Mouse (Mus musculus) MEL (cell line): ENCODE data around the gene Ccnk. TPM values are rescaled to one million over a fixed set of nuclear protein-coding genes. Genes with fewer than 3 reads are reported as not detected.

Experiments used
- DNase-seq: peaks from one replicate; pipeline ENCODE4 v3.0.0; 2011; ENCODE audit warnings: low read depth, low spot score
- H3K27ac ChIP-seq: 2 replicates; pipeline ENCODE4 v1.5.1; 2012; ENCODE audit warnings: low read depth, mild to moderate bottlenecking, control low read depth, low read length, moderate library complexity; ENCODE audit not compliant: control insufficient read depth
- H3K27me3 ChIP-seq, 2 experiments: fragments of 150-350 bp in 1 of 2; sonication (generic) in 1 of 2; 2 replicates each; pipeline ENCODE4 v1.6.1; 2012; ENCODE audit warnings: low read length in 2 of 2, mild to moderate bottlenecking in 2 of 2, improper control_type of control experiment in 1 of 2, moderate library complexity in 1 of 2; ENCODE audit not compliant: insufficient read depth in 2 of 2, control insufficient read depth in 1 of 2
- H3K36me3 ChIP-seq, 2 experiments: 2 replicates each; pipeline ENCODE4 v1.6.1; 2012 to 2014; ENCODE audit warnings: low read length in 2 of 2, improper control_type of control experiment in 1 of 2, inconsistent platforms in 1 of 2, mild to moderate bottlenecking in 1 of 2; ENCODE audit not compliant: insufficient read depth in 2 of 2, control insufficient read depth in 1 of 2
- H3K4me1 ChIP-seq, 2 experiments: fragments of 150-350 bp in 1 of 2; sonication (generic) in 1 of 2; 2 replicates each; pipeline ENCODE4 v1.6.1; 2012; ENCODE audit warnings: low read length in 2 of 2, improper control_type of control experiment in 1 of 2, mild to moderate bottlenecking in 1 of 2; ENCODE audit not compliant: insufficient read depth in 2 of 2, control insufficient read depth in 1 of 2
- H3K4me3 ChIP-seq, 2 experiments: fragments of 150-350 bp in 1 of 2; sonication (generic) in 1 of 2; 2 replicates each; pipeline ENCODE4 v1.5.1; 2012; ENCODE audit warnings: low read depth in 2 of 2, low read length in 2 of 2, mild to moderate bottlenecking in 2 of 2, moderate library complexity in 2 of 2, control low read depth in 1 of 2, improper control_type of control experiment in 1 of 2; ENCODE audit not compliant: control insufficient read depth in 1 of 2, insufficient read depth in 1 of 2
- H3K79me2 ChIP-seq: 2 replicates; pipeline ENCODE4 v1.6.1; 2012; ENCODE audit warnings: mild to moderate bottlenecking, low read length, moderate library complexity; ENCODE audit not compliant: control insufficient read depth, poor library complexity, insufficient read depth
- H3K9ac ChIP-seq: 2 replicates; pipeline ENCODE4 v1.6.1; 2012; ENCODE audit warnings: low read depth, mild to moderate bottlenecking, control low read depth, low read length, moderate library complexity; ENCODE audit not compliant: control insufficient read depth, poor library complexity, severe bottlenecking
- H3K9me3 ChIP-seq: fragments of 150-350 bp; sonication (generic); replicated peaks from 2 replicates; pipeline ENCODE4 v1.6.1; 2012; ENCODE audit warnings: mild to moderate bottlenecking, low read length, improper control_type of control experiment, moderate library complexity; ENCODE audit not compliant: insufficient read depth
- BHLHE40 ChIP-seq: IDR thresholded peaks from 2 replicates; pipeline ENCODE4 v1.6.1; 2012; ENCODE audit warnings: low read depth, mild to moderate bottlenecking, inconsistent platforms, low read length, improper control_type of control experiment, borderline replicate concordance
- CHD2 ChIP-seq: IDR thresholded peaks from 2 replicates; pipeline ENCODE4 v1.6.1; 2011; ENCODE audit warnings: low read length, improper control_type of control experiment
- ETS1 ChIP-seq: IDR thresholded peaks from 2 replicates; pipeline ENCODE4 v1.6.1; 2012; ENCODE audit warnings: low read depth, mild to moderate bottlenecking, inconsistent platforms, low read length, improper control_type of control experiment, moderate library complexity
- MAFK ChIP-seq: IDR thresholded peaks from 2 replicates; pipeline ENCODE4 v1.6.1; 2011; ENCODE audit warnings: low read depth, mild to moderate bottlenecking, low read length, improper control_type of control experiment, borderline replicate concordance
- MYC ChIP-seq: IDR thresholded peaks from 2 replicates; pipeline ENCODE4 v1.6.1; 2011; ENCODE audit warnings: low read depth, mild to moderate bottlenecking, low read length, improper control_type of control experiment, moderate library complexity
- POLR2A ChIP-seq, 2 experiments: IDR thresholded peaks; 2 replicates each; pipeline ENCODE4 v1.6.1; 2011 to 2012; ENCODE audit warnings: low read length in 2 of 2, mild to moderate bottlenecking in 2 of 2, control low read depth in 1 of 2, improper control_type of control experiment in 1 of 2, low read depth in 1 of 2, moderate library complexity in 1 of 2; ENCODE audit not compliant: control insufficient read depth in 1 of 2, insufficient read depth in 1 of 2, poor library complexity in 1 of 2
- RAD21 ChIP-seq: IDR thresholded peaks from 2 replicates; pipeline ENCODE4 v1.6.1; 2011; ENCODE audit warnings: mild to moderate bottlenecking, low read depth, low read length, improper control_type of control experiment
- RCOR1 ChIP-seq: IDR thresholded peaks from 2 replicates; pipeline ENCODE4 v1.6.1; 2012; ENCODE audit warnings: low read depth, mild to moderate bottlenecking, inconsistent platforms, low read length, improper control_type of control experiment
- SIN3A ChIP-seq: IDR thresholded peaks from 2 replicates; pipeline ENCODE4 v1.6.1; 2012; ENCODE audit warnings: low read length, improper control_type of control experiment, inconsistent platforms
- TAL1 ChIP-seq: IDR thresholded peaks from 2 replicates; pipeline ENCODE4 v1.6.1; 2012; ENCODE audit warnings: mild to moderate bottlenecking, inconsistent platforms, low read length, moderate library complexity, mixed read lengths
- TBP ChIP-seq: IDR thresholded peaks from 2 replicates; pipeline ENCODE4 v1.8.0; 2011; ENCODE audit warnings: low read depth, low read length, improper control_type of control experiment
- TCF12 ChIP-seq: IDR thresholded peaks from 2 replicates; pipeline ENCODE4 v1.6.1; 2014; ENCODE audit warnings: low read depth, mild to moderate bottlenecking, inconsistent platforms, low read length, improper control_type of control experiment, moderate library complexity
- USF1 ChIP-seq: IDR thresholded peaks from 2 replicates; pipeline ENCODE4 v1.6.1; 2014; ENCODE audit warnings: low read depth, mild to moderate bottlenecking, inconsistent platforms, low read length, improper control_type of control experiment, moderate library complexity
- USF2 ChIP-seq, 2 experiments: IDR thresholded peaks; 2 replicates each; pipeline ENCODE4 v1.6.1; 2011 to 2012; ENCODE audit warnings: improper control_type of control experiment in 2 of 2, low read length in 2 of 2, borderline replicate concordance in 1 of 2, inconsistent platforms in 1 of 2, low read depth in 1 of 2, mild to moderate bottlenecking in 1 of 2; ENCODE audit not compliant: insufficient read depth in 1 of 2
- ZKSCAN1 ChIP-seq: IDR thresholded peaks from 2 replicates; pipeline ENCODE4 v1.6.1; 2012; ENCODE audit warnings: low read depth, mild to moderate bottlenecking, inconsistent platforms, low read length, improper control_type of control experiment, moderate library complexity
- polyA plus RNA-seq, 2 experiments: library from polyadenylated mRNA; stranded (reverse) in 1 of 2; unstranded in 1 of 2; fragments of >175 nt in 1 of 2; fragments of >200 nt in 1 of 2; gene quantifications; 2 replicates each; pipeline versions ENCODE4 v1.2.1 to v1.2.4; 2012; ENCODE audit warnings: low replicate concordance in 2 of 2, low read depth in 1 of 2; ENCODE audit not compliant: insufficient read length in 2 of 2, insufficient read depth in 1 of 2, missing spikeins in 1 of 2
- total RNA-seq: library from RNA; depleted of rRNA; stranded (reverse); fragments of 300-350 nt; gene quantifications from 2 replicates; pipeline ENCODE4 v1.2.3, GENCODE M21; 2012

Gene Ccnk
- total and polyA plus RNA-seq, 3 experiments = 7.6 to 69.6 (median 62.8) TPM

- Histone ChIP-seq H3K36me3 (peaks cover 2 to 19% of the 10 kb centered on the region in 2 experiments; a peak in 3 of 4 replicates), H3K27ac (no peak overlapping the region), H3K4me1 (peaks cover 10 to 11% of the 10 kb centered on the region in 2 experiments), H3K27me3 (no peaks in the 10 kb centered on the region), H3K9ac (no peak overlapping the region), H3K4me3 (no peak overlapping the region), H3K9me3 (no peaks in the 10 kb centered on the region), H3K79me2 (peaks cover 49% of the 10 kb centered on the region)
- TF ChIP-seq USF2 (IDR thresholded peaks at IDR 0.05; ENCODE audit: borderline replicate concordance in 1 of 2, insufficient read depth in 1 of 2, low read depth in 1 of 2, low read length in 2 of 2) (no peak), CHD2 (no peak), TAL1 (no peak), TCF12 (no peak), RCOR1 (no peak), USF1 (peak; percentile 36; the same call in 1 of the 2 replicates), TBP (no peak), MAFK (no peak)
- no peak for DNase-seq
These were observed 6.7 kb upstream of the Ccnk start for GRCm38 (mm10) chr12:108172639-108173038.

- H3K4me1 ChIP-seq = peaks cover 10 to 11% of the 10 kb centered on the region in 2 experiments
- H3K27ac ChIP-seq = no peak overlapping the region
- peaks cover 54% of the 10 kb centered on the region for H3K79me2 ChIP-seq
- no peaks in the 10 kb centered on the region for H3K9me3 ChIP-seq
- H3K36me3 ChIP-seq = peaks cover 2 to 23% of the 10 kb centered on the region in 2 experiments; a peak in 3 of 4 replicates
- no peaks in the 10 kb centered on the region for H3K27me3 ChIP-seq
- no peak overlapping the region for H3K4me3 ChIP-seq
- TF ChIP-seq ETS1 = no peak
- TF ChIP-seq MYC = no peak
- no peak for TF ChIP-seq ZKSCAN1
- TF ChIP-seq POLR2A (IDR thresholded peaks at IDR 0.05; ENCODE audit: control insufficient read depth in 1 of 2, insufficient read depth in 1 of 2, low read depth in 1 of 2, low read length in 2 of 2, poor library complexity in 1 of 2) = no peak
- TF ChIP-seq BHLHE40 = no peak
- TF ChIP-seq RAD21 = no peak
- TF ChIP-seq SIN3A = no peak
- no peak for TF ChIP-seq RCOR1
- H3K9ac ChIP-seq = no peak overlapping the region
- no peak for DNase-seq
These were observed 4.5 kb upstream of the Ccnk start for GRCm38 (mm10) chr12:108174606-108175505.
